Mouse (Mus musculus) left cerebral cortex, postnatal 14 days (tissue): ENCODE measurements at regions not wholly inside any gene's neighbourhood (a gene's known extent, or its start where the extent isn't known, plus 50 kb on each side); places are given as distances from the start of the nearest gene placed in this dataset.

Experiments used
- DNase-seq, 2 experiments: peaks; one replicate each; pipeline ENCODE4 v3.0.0; 2021 to 2022; ENCODE audit warnings: low spot score in 2 of 2, mixed read lengths in 1 of 2
- intact Hi-C: fragments of 180-260 bp; cut with DNase I; formaldehyde crosslinking; loops from one replicate; pipeline ENCODE4 v1.15.1; 2025

DNA sequence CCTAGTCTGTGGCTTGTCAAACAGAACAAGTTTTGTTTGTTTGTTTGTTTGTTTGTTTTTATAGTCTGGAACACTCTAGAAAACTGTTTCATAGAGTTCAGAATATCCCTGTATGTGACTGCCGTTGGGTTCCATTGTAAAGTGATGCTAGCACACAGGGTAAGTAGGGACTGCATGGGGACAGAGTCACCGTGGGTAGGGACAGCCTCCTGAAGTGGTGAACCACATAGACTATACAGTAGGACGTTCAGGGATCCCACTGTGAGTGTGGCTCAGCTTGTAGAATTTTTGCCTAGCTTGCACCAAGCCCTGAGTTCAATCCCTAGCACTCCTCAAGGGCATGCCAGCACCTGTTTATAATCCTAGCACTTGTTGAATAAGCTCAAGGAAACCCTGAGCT, 253.1 kb downstream of the Ankrd50 start:
- no peak for DNase-seq
- intact Hi-C loops, result no loop called here

DNA sequence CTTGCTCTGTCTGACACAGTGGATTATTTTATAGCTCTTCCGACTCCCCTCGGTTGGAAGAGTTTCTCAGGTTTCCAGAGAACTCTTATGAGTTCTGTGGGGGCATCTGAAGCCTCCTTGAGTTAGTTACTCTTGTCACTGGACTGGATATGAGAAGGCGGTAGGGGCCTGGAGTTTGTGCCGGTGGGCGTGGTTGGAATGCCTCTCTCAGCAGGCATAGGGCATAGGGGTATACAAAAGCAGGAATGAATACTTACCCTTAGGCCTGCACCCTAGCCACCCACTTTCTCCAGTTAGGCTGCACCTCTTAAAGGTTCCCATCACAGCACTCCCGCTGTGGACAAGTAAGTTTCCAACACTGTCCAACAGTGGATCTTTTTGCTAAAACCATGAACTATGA, 253.8 kb downstream of the Ankrd50 start:
- no peak for DNase-seq
- intact Hi-C loops, result no loop called here

DNA sequence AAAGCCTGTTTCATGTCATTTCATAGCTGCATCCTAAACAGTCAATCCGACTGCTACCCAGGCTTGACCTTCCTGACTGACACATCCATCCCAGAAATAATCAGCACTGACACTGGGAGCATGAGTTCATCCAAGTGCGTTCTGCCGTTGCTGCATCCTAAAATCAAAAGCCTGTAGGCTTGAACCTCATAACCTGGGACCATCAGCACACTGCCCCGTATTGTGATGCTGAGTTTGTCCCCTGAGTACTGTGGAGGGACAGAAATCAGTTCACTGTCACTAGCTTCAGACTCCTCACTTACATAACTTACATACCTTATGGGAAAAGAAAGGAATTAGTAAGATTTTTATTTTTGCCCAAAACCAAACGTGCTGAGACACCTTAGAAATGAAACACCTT, 255.0 kb downstream of the Ankrd50 start:
- no peak for DNase-seq
- intact Hi-C loops, result no loop called here

DNA sequence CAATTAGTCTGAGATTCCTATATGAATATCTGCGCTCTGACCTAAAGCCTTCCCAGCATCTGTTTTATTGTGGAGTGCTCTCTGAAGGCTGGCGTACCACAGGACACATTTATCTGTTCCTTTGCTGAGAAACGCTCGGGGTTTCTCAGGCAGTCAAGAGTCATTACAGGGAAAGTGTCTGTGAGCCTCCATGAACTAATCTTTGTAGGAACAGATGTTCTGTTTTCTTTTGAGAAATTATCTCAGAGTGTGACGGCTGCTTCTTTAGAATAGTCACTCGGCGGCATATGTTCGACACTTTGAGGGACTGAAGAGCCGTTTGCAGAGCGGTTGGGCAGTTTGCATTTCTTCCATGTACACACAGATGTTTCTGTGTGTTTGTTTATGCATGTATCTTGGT, 255.6 kb downstream of the Ankrd50 start:
- peak in 1 of 2 experiments; percentile 46 for DNase-seq
- intact Hi-C loops, result no loop called here

DNA sequence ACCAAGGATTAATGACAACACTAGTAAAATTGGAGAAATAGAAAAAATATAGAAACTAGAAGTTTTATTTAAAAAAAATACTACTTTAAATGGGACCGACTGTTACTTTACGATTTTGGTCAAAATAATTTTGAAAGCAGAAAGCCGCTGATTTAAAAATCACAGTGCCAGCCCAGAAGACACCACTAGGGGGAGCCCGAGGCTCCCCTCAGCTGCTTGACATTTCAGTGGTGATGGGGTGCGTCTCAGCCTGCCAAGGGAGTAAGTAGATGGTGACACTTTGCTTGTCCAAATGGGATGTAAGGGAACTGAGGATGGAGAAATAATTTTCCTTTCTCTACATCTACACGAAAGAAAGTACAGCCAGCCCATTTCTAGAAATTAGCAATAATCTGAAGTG, 257.0 kb downstream of the Ankrd50 start:
- DNase-seq, result peak; percentile 63 to 78

DNA sequence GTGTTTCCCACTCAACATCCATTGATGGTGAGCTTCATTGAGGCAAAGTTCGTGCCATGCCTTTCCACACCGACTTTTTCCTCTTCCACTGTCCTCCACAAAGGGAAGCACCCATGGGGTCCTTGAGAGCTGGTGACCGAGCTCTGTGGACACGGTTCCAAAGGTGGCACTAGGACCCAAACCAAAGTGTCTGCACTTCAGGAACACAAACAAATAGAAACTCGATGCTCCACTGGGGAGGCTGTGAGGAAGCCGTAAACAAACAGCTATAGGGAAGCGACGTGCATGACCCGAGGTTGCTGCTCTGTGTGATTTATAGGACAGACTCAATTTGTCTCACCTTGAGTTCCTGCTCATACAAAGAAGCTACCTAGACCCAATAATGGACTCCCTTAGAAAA, 257.5 kb downstream of the Ankrd50 start:
- DNase-seq, result no peak
- intact Hi-C loops, result loop anchor here (2.0 kb wide), 1 partner anchor 622 kb away; no protein-coding TSS in a partner anchor

More for the DNA sequence above, 257.0 kb downstream of the Ankrd50 start:
- intact Hi-C loops, result loop anchor here (2.0 kb wide), 1 partner anchor 621 kb away; no protein-coding TSS in a partner anchor

DNA sequence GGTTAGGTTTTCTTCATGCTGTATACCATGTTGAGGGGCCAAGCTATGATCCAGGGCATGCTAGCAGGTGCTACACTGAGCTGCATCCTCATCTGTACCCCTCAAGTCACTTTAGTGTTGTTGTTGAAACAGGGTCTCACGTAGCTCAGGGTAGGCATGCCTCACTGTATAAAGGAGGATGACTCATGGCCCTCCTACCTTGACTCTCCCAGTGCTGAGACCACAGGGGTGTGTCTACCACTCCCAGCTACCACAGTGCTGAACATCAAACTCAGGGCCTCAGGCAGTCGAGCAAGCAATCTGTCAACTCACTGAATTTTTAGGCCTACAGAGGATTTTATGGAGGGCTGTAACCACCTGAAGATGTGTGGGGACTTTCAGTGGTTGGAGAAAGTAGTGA, 258.5 kb downstream of the Ankrd50 start:
- intact Hi-C loops, result loop anchor here (2.0 kb wide), 1 partner anchor 623 kb away; no protein-coding TSS in a partner anchor
- no peak for DNase-seq

DNA sequence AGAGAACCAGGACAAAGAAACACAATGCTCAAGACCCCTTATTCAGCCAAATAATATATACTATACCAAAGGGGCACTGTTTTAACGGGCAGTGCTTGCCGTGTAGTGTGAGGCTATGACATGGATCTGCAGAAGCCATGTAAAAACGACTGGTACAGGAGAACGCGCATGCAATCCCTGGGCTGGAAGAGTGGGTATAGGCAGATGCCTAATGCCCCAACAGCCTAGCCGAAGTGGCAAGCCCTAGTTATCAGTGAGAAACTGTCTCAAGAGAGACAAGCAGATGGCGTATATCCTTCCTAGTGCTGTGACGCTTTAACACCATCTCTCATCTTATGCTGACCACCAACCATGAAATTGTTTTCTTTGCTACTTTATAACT, 262.8 kb downstream of the Ankrd50 start:
- DNase-seq, result no peak
- intact Hi-C loops, result loop anchor here (5.0 kb wide), 2 partner anchors 580 to 750 kb away; no protein-coding TSS in a partner anchor

DNA sequence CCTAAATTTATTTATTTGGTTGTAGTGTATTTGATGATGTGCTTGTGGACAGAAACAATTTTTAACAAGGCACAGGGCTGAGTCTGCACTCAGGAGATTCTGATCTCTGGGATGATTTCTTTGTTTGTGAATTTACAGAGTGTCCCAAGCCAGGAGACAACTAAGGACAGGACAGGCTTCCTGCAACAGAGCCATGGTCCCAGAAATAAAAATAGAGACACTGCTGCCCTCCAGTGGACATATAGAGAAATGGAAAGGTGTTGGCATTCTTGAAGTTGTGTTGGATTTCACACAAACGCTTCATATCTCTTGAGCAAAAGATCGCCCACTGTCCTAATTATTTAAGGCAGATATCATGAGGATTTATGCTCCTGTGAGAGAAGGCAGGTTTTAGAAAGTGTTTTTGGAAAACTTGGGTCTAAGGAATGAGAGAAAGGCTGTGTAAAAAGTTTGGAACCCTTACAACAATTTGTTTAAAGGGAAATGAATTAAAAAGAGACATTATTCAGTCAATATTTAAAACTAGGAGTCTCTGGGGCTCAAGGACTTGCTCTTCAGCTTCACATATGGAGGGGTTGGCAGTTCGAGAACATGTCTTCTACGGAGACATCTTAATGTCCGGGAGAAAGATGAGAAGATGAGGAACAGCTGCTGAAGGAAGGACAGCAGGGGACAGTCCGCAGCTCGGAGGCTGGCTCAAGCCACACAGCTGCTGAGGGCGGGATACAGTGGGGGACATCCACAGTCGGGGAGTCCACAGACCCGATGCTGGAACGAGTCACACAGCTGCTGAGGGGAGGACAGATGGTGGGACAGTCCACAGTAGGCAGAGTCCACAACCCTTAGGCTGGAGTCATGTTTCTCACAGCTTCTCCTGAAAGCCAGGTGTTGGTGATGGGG, 263.5 kb downstream of the Ankrd50 start:
- DNase-seq, result peak; percentile 74 to 79
- intact Hi-C loops, result loop anchor here (5.0 kb wide), 2 partner anchors 579 to 749 kb away; no protein-coding TSS in a partner anchor

DNA sequence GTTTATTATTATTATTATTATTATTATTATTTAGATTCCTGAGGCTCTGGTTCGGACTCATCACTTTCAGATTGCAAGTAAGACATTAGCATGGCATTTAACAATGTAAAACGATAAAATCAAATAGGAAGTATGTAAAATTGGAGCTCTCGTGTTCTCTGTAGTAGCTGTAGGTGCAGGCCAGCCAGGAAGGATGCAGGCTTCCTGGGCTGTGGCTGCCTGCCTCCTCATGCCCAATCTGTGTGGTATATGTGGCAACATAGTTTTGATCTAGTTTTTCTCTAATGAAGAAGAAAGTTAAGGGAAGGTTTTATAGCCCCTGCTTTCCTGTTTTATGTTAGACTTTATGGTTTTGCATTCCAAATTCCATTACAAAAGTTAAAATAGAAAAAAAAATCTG, 275.6 kb downstream of the Ankrd50 start:
- intact Hi-C loops, result no loop called here
- DNase-seq, result no peak

DNA sequence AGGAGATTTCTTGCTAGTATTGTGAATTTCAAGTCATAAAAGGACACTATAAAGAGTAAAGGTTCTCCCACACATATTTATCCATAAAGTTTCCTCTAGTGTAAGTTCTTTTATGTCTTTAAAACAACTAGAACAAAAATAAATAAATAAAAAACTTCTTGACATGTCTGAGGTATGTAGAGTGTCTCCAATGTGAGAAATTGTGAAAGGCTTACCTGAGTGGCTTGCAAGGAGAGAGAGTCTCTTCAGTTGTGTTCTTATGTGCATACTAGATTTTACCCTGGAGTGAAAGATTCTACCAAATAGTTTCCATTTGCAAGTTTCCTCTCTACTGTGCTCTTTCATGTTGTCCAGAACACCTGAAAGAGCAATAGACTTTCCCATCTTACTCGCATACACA, 276.8 kb downstream of the Ankrd50 start:
- DNase-seq, result no peak
- intact Hi-C loops, result no loop called here

DNA sequence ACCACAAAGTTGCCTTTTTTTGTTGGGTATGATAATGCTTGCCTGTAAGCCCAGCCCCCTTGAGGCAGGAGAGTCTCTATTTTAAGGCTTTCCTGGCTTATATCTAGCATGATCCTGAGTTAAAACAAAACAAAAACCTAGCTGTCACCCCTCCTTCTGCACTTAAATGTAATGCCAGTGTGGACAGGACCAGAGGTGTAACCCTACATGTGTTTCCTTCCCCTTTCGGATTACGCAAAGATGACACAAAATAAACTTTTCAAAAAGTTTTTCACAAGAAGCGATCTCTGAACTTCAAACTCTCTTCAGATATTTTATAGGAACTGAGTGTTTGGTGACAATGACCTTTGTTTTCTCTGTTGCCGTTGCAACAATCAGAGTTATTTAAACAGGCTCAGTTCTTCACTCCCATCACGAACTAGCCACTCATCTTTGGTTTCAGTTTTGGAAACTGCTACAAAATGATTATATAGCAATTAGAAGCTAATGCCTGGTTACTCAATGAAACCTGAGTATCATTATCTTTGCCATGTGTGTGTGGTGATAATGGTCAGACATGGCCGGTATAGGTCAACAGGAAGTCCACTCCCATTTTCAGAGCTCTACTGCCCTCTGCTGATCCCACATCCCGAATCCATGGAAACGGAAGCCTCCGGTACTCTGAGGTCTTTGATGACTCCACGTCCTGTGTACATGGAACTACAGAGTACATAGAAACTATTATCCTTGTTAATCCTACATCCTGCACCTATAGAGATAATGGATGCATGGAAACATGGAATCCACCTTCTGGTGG, 282.6 kb downstream of the Ankrd50 start:
- intact Hi-C loops, result loop anchor here (5.0 kb wide), 2 partner anchors 565 to 730 kb away; partner anchors contain the start of gene Spry1

DNA sequence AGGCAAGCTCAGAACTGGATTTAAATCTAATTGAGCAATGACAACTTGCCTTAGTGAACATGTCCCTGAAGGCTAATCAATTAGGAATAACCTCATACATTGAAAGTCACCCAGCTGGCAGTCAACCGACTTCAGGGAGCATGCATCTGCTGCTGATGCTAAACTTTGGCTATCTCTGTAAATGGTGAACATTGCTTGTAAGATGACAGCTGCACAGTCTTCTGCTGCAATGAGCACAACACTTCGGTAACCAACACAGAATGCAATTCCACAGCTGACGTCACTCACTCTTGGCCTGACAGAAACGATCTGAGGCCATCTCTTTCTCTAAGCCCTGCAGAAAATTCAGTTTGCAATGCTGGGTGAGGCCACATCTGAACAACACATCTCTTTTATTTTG, 290.6 kb downstream of the Ankrd50 start:
- DNase-seq, result no peak
- intact Hi-C loops, result no loop called here

More for the DNA sequence above, 282.6 kb downstream of the Ankrd50 start:
- DNase-seq, result peak; percentile 34 to 64

DNA sequence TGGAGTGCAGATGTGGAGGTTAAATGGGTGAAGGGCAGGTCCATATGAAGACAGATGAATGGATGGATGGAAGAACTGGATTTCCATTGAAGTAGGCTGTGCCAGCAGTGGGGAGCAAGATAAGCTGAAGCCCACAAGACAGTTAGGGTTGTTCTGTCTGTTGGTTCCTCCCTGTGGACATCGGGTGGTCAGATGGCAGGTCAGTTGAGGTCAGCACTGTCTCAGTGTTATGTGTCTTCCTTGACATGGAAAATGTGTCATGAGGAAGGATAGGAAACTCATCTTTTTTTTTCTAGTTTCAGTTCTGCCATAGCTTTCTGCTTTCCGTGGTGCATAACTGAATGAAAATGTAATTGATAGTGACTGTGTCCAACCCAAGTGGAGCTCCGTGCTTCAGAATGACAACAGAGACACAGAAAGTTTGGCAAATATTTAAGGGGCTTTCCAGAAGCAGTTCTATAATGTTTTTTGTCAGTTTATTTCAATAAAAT, 297.2 kb downstream of the Ankrd50 start:
- intact Hi-C loops, result no loop called here

DNA sequence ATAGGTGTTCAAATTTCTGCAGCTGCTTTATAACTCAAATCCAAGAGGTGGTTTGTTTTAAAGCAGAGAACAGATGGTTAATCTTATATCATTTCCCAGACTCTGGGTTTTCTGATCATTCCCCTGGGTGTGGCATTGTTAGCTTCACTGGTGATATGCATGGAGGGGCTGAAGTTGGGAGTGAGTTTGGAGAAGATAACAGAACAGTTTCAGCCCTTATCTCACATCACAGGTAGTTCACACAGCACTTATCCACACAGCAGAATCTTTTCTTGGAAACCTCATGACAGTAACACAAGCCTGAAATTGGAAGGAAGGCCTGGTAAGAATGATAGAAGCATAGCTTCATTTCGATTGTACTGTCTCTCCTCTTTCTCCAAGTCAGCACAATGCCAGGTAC, 298.1 kb downstream of the Ankrd50 start:
- intact Hi-C loops, result no loop called here
- DNase-seq, result no peak

More for the DNA sequence above, 297.2 kb downstream of the Ankrd50 start:
- no peak for DNase-seq

DNA sequence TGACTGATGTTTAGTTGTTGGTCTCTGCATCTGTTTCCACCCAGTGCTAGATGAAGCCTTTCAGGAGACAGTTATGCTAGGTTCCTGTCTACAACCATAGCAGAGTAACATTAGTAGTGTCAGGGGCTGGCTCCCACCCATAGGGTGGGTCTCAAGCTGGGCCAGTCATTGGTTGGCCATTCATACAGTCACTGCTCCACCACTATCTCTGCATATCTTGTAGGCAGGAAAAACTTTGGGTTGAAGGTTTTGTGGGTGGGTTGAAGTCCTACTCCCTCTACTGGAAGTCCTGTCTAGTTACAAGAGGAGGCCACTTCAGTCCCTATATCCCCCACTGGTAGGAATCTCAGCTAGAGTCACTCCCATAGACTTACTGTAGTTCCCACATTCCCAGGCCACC, 306.3 kb downstream of the Ankrd50 start:
- no peak for DNase-seq
- intact Hi-C loops, result no loop called here

DNA sequence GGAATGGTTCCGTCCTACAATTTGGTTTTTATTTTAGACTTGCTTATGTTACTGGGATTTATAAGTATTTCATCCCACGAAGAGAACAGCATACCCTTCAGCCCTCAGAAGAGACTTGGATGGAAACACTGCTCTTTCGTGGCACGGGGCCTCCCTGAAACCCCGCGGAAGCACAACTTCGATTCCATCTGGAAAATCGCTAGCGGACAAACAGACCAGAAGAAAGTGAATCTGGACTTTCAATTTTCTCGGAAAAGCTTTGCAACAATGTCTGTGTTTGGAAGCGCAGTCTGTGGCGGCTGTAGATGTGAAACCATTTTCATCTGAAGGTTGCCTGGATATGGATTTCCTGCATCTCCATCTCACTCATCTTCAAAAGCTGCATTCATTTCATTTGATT, 308.7 kb downstream of the Ankrd50 start:
- intact Hi-C loops, result no loop called here
- no peak for DNase-seq

DNA sequence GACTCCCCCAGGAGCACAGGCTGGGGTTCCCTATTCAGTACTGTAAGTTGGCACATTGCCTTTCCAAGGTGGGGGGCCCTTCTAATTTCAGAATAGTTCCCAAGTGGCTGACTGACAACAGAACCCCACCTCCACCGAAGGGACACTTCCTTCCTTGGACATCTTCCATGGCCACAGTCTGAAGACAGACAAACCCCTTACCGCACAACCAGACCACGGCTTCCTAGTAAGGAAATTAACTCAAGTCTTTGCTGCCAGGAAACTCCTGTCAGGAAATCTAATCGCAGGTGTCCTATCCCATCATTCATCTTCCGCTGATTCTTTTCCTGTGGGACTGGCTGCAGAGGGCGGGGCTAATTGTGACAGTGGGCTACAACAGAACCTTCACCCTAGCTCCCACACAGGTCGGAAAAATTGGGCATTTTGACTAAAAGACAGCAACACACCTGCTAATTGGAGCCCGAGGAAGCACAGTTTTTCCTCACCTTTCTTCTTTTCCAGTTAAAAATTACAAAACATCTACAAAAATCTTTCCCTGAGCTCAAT, 309.8 kb downstream of the Ankrd50 start:
- intact Hi-C loops, result no loop called here
- no peak for DNase-seq

DNA sequence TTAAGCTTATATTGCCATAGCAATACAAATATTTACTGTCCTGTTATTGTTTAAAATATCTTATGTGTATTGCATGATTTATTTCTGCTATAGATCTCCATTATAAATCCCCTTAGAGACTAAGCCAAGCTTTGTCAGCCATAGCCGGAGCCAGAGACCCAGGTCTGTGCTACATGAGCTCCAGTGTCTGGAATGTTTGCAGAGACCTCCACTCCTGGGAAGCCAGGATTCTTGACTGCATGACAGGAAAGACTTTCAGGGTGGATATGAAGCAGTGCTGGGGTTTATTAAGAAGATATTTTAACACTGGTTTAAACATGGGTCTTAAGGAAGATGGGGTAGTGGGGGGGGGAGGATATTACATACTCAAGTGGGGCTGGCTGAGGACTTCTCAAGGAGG, 332.2 kb downstream of the Ankrd50 start:
- intact Hi-C loops, result no loop called here
- no peak for DNase-seq

DNA sequence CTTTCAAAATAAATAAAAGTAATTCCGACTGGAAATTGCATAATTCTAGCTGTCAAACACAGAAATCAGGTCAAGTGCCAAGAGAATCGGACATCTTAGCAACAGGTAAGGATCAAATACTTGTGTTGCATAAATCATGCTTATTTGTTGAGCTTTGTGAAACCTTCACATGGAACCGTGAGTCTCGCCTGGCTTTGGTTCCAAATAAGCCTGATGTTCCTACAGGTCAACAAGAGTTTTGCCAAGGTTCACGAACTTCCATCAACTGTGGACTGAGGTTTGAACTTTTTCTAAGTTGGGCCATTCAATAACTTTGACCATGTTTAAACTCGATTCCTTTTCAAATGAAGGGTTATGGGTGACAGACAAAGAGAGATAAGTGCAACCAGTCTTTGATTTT, 332.8 kb downstream of the Ankrd50 start:
- intact Hi-C loops, result no loop called here

More for the DNA sequence above, 332.8 kb downstream of the Ankrd50 start:
- no peak for DNase-seq
